Mouse (Mus musculus) testis, adult 2 months (tissue): ENCODE measurements around the gene Dusp5.

Experiments
- CTCF ChIP-seq: fragments of 200-500 bp; IDR thresholded peaks from 2 replicates; pipeline ENCODE4 v1.5.1; 2012; ENCODE audit warnings: low read depth, mild to moderate bottlenecking, inconsistent platforms, low read length, moderate library complexity; ENCODE audit not compliant: control insufficient read depth, insufficient read depth, insufficient replicate concordance
- POLR2A ChIP-seq: fragments of 200-500 bp; IDR thresholded peaks from 2 replicates; pipeline ENCODE4 v1.6.1; 2012; ENCODE audit warnings: low read depth, mild to moderate bottlenecking, inconsistent platforms, low read length, moderate library complexity; ENCODE audit not compliant: control insufficient read depth

GRCm38 (mm10) chr19:53519549-53519948, 9.4 kb upstream of the Dusp5 start:
- TF ChIP-seq POLR2A (no peak), CTCF (no peak)
